ENCODE assay signal across 9 mouse cellular contexts in genomic region chrX:168124043-168124442, GRCm38 (mm10).
DNase-seq lines count a peak whose midpoint lies in the region; ATAC-seq and TF ChIP-seq lines count a peak whose summit lies in the region.
"Had no signal": no experiment of that assay in that cellular context is flagged by ENCODE, and none has a peak within 500 bp of the region (broad histone marks: within the 10 kb centered on the region; RNA-seq: fewer than 3 reads in every experiment).

No protein-coding gene starts in this region.

- H3K4me2 ChIP-seq in heart, embryonic 12.5 days: peak overlapping the region; percentile 79
- peak overlapping the region; percentile 78 for H3K4me2 ChIP-seq in forebrain, embryonic 15.5 days (replicated peaks)
- H3K4me2 ChIP-seq in midbrain, embryonic 12.5 days (replicated peaks): peak overlapping the region; percentile 74

- no peak for ATAC-seq in heart, embryonic 12.5 days (ENCODE audit: insufficient number of reproducible peaks, low FRiP score)
- no peak for ATAC-seq in forebrain, embryonic 15.5 days (replicated peaks)
- ATAC-seq in midbrain, embryonic 12.5 days (ENCODE audit: low FRiP score, low read depth): no peak

- H3K27me3 ChIP-seq in heart, embryonic 12.5 days (replicated peaks): peaks cover 36% of the 10 kb centered on the region
- no peaks in the 10 kb centered on the region for H3K27me3 ChIP-seq in heart, adult 2 months (ENCODE audit: control insufficient read depth, insufficient read depth, low read length)
- peaks cover 7% of the 10 kb centered on the region; the same call in 1 of the 2 replicates for H3K27me3 ChIP-seq in forebrain, embryonic 15.5 days
- peaks cover 51% of the 10 kb centered on the region for H3K27me3 ChIP-seq in midbrain, embryonic 12.5 days

- H3K27ac ChIP-seq in heart, embryonic 12.5 days (ENCODE audit: poor library complexity, severe bottlenecking): no peak overlapping the region
- H3K27ac ChIP-seq in heart, adult 2 months: no peak overlapping the region
- H3K27ac ChIP-seq in forebrain, embryonic 15.5 days (replicated peaks): no peak overlapping the region
- H3K27ac ChIP-seq in midbrain, embryonic 12.5 days (replicated peaks): no peak overlapping the region

- no peak overlapping the region for H3K9ac ChIP-seq in heart, embryonic 12.5 days
- H3K9ac ChIP-seq in heart, adult 2 months (ENCODE audit: low read depth, low read length): no peak overlapping the region
- peak overlapping the region; percentile 58; the same call in 1 of the 2 replicates for H3K9ac ChIP-seq in forebrain, embryonic 15.5 days (replicated peaks)
- no peak overlapping the region for H3K9ac ChIP-seq in midbrain, embryonic 12.5 days (replicated peaks)

- H3K4me1 ChIP-seq in heart, embryonic 12.5 days (replicated peaks): no peaks in the 10 kb centered on the region
- no peaks in the 10 kb centered on the region for H3K4me1 ChIP-seq in heart, adult 2 months (ENCODE audit: control insufficient read depth, insufficient read depth, low read length)
- no peaks in the 10 kb centered on the region for H3K4me1 ChIP-seq in forebrain, embryonic 15.5 days
- H3K4me1 ChIP-seq in midbrain, embryonic 12.5 days: no peaks in the 10 kb centered on the region

- WGBS in heart, embryonic 12.5 days: 17% methylated on average over 8 of the region's 8 CpGs
- WGBS in heart, adult 2 months: 15% methylated on average over 8 of the region's 8 CpGs
- WGBS in forebrain, embryonic 15.5 days: 12% methylated on average over 8 of the region's 8 CpGs
- 15% methylated on average over 8 of the region's 8 CpGs for WGBS in midbrain, embryonic 12.5 days

- peak overlapping the region; percentile 48 for H3K4me3 ChIP-seq in heart, embryonic 12.5 days
- no peak overlapping the region for H3K4me3 ChIP-seq in heart, adult 2 months
- H3K4me3 ChIP-seq in forebrain, embryonic 15.5 days: peak overlapping the region; percentile 50
- peak overlapping the region; percentile 51 for H3K4me3 ChIP-seq in midbrain, embryonic 12.5 days

- no peak for TF ChIP-seq CTCF in heart, adult 2 months (IDR thresholded peaks at IDR 0.05)

- intact Hi-C loops in heart, adult 2 months (cut with DNase I): no loop called here

- no peaks in the 10 kb centered on the region for H3K79me2 ChIP-seq in heart, adult 2 months (replicated peaks; ENCODE audit: control insufficient read depth, insufficient read depth, low read length)

- DNase-seq in heart, adult 2 months: no peak
- DNase-seq in cerebellum, adult 8-10 months: peak; percentile 8
- no peak for DNase-seq in B cell, adult 2 months
- no peak for DNase-seq in thymus, postnatal 4 days
- DNase-seq in left cerebral cortex, adult 8-10 months (ENCODE audit: low spot score in 2 of 2): no peak
- DNase-seq: layer of hippocampus, adult 9-11 months had no signal

- TF ChIP-seq POLR2A in heart, adult 2 months (IDR thresholded peaks at IDR 0.05; ENCODE audit: insufficient read depth, low read depth, low read length): no peak

- no peaks in the 10 kb centered on the region for H3K9me3 ChIP-seq in heart, embryonic 12.5 days (replicated peaks)
- H3K9me3 ChIP-seq in forebrain, embryonic 15.5 days: no peaks in the 10 kb centered on the region
- no peaks in the 10 kb centered on the region for H3K9me3 ChIP-seq in midbrain, embryonic 12.5 days

- TF ChIP-seq EP300 in heart, adult 2 months (IDR thresholded peaks at IDR 0.05; ENCODE audit: insufficient read depth, low read depth, low read length): no peak

- no peaks in the 10 kb centered on the region for H3K36me3 ChIP-seq in heart, embryonic 12.5 days
- H3K36me3 ChIP-seq in heart, adult 2 months (ENCODE audit: control insufficient read depth, insufficient read depth, low read length): no peaks in the 10 kb centered on the region
- no peaks in the 10 kb centered on the region for H3K36me3 ChIP-seq in forebrain, embryonic 15.5 days
- no peaks in the 10 kb centered on the region for H3K36me3 ChIP-seq in midbrain, embryonic 12.5 days
